Mouse (Mus musculus) adrenal gland, postnatal 10 days (tissue): ENCODE results near the gene Mrm3. TPM values are rescaled to one million over a fixed set of nuclear protein-coding genes. Genes with fewer than 3 reads are reported as not detected.

ENCODE experiments used
- DNase-seq: peaks from one replicate; pipeline ENCODE4 v3.0.0; 2021; ENCODE audit warnings: mixed read lengths
- total RNA-seq, 2 experiments: library from RNA; stranded (reverse); gene quantifications; 2 replicates each; pipeline ENCODE4 v1.2.3; 2021

Gene Mrm3
- total RNA-seq, 2 experiments from 2014 or later, result 21.9 to 25.4 TPM

GRCm38 (mm10) chr11:76288645-76289044 lies 45.1 kb downstream of the Mrm3 start:
- DNase-seq, result no peak

GRCm38 (mm10) chr11:76290367-76290766 lies 46.9 kb downstream of the Mrm3 start:
- DNase-seq, result no peak

GRCm38 (mm10) chr11:76291960-76292359 lies 48.4 kb downstream of the Mrm3 start:
- DNase-seq, result no peak

GRCm38 (mm10) chr11:76292398-76292797 lies 48.9 kb downstream of the Mrm3 start:
- peak; percentile 71 for DNase-seq

GRCm38 (mm10) chr11:76292831-76293230 lies 49.3 kb downstream of the Mrm3 start:
- DNase-seq, result peak; percentile 50

GRCm38 (mm10) chr11:76294078-76294477 lies 50.6 kb downstream of the Mrm3 start:
- DNase-seq, result no peak

- DNase-seq, result no peak
Measured at GRCm38 (mm10) chr11:76294836-76295235, 51.3 kb downstream of the Mrm3 start.

- no peak for DNase-seq
Measured at GRCm38 (mm10) chr11:76297252-76297651, 53.7 kb downstream of the Mrm3 start.

GRCm38 (mm10) chr11:76298457-76299000 lies 55.0 kb downstream of the Mrm3 start:
- no peak for DNase-seq

Other genes starting within 250 kb of the Mrm3 start
- gene 1700016K19Rik, start 243.8 kb upstream of the Mrm3 start, total RNA-seq, result not detected
- gene Rflnb, start 215.9 kb upstream of the Mrm3 start, total RNA-seq, result 10 to 100 TPM; 61.0 to 75.2 TPM
- 10 to 100 TPM; 36.1 to 42.0 TPM for gene Vps53, start 64.1 kb upstream of the Mrm3 start, total RNA-seq
- gene Fam57a, start 64.0 kb upstream of the Mrm3 start, total RNA-seq, result 10 to 100 TPM in 1 of 2 experiments, 1 to 10 TPM in 1; 7.1 to 10.8 TPM
- under 1 TPM in 1 of 2 experiments, not detected in 1; 0.66 TPM for gene Dbil5, start 26.1 kb upstream of the Mrm3 start, total RNA-seq
- 1 to 10 TPM in 1 of 2 experiments, not detected in 1; 4.6 TPM for gene Gemin4, start 26.1 kb upstream of the Mrm3 start, total RNA-seq
- gene Glod4, start within 50 bp of the Mrm3 start, total RNA-seq, result 10 to 100 TPM; 75.4 to 76.8 TPM
- 10 to 100 TPM; 22.5 to 25.0 TPM for gene Nxn, start 155.4 kb downstream of the Mrm3 start, total RNA-seq
- gene Timm22, start 163.2 kb downstream of the Mrm3 start, total RNA-seq, result 10 to 100 TPM; 45.2 to 47.5 TPM